Mouse (Mus musculus) B cell, adult 2 months (primary cell): ENCODE data around the gene Dctn3.
"Not testable (repeated sequence)": the region's sequence is repeated elsewhere in the genome, so short reads cannot be mapped to it uniquely, and the experiment has no call there.

Source experiments
- DNase-seq, 2 experiments: peaks; one replicate each; pipeline ENCODE4 v3.0.0; 2022

The Dctn3 gene

DNA sequence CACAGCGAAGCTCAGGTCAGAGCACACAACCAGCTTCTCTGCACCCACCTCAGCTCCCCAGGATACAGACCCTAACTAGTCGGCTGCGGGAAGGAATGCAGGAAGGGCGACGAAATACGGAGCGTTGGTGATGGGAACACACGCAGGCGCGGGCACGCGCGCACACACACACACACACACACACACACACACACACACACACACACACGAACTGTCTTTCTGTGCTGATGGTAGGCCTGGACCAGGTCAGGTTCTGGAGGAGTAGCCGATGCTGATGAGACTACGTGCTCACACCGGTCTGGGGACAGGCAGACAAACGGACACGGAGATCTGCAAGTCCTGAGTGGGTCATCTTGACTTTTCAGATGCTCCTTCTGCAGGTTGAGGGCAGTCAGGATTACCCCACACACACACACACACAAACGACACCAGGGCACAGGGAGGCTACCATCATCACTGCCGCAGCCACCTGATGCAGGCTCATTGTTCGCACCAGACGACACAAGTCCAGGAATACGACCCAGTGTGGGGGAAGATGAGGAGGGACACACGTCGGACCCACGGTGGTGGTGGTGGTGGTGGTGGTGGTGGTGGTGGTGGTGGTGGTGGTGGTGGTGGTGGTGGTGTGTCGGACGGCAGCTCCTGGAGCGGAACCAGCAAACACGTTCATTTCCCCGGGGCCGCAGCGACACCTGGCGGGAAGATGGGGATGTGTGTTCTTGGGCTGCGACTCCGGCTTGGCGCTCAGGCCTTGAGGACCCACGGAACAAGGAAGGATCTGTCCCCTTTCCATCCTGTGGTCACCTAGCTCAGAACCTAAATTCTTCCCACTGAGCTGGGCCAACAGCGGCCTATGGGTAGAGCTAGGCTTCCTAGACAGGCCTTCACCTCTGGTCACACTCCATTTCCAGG lies 25.8 kb downstream of the Dctn3 start, which contains the start of gene Cntfr:
Gene Cntfr, minus strand, starts transcription at position 160 of the 912 bp plus-strand sequence.
- DNase-seq, result peak; percentile 82 to 83

DNA sequence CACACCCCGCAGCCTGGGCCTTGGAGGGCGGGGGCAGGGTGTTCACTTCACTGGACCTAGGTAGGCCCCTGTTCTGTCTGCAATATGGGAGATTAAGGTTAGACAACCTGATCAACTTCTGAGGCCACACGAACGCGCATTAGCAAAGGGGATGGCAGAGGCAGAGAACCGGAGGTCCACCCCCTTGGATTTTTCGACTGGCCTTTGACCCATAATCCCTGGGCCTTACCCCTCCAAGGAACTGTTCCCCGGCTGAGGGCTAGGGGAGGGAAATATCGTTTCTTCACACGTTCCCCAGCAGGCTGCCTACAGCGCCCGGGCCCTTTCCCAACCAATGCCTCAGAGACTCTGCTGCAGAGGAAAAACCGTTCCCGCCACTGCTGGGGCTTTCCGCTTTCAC lies 26.5 kb downstream of the Dctn3 start:
- not testable (repeated sequence) for DNase-seq

- DNase-seq, result not testable (repeated sequence)
Observed at GRCm38 (mm10) chr4:41695800-41696199, 27.2 kb downstream of the Dctn3 start.

- DNase-seq, result not testable (repeated sequence)
Observed at GRCm38 (mm10) chr4:41693511-41693910, 29.5 kb downstream of the Dctn3 start.

DNA sequence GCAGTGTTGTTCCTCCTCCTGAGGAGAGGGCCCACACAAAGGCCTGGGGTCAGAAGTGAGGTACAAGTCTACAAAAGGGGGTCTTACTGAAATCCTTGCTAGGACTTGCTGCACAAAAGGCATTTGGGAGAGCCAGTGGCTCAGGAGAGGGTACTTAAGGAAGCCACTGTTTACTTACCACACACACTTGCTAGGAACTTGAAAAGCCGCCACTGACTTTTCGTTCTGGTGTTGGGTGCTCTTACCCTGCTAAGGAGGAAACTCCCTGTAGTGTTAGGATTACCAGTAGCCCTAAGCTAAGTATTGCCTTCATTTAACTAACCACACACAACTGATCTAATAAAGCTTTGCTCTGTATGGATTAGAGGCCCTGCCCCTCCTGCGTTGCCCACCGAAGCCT lies 33.0 kb downstream of the Dctn3 start:
- DNase-seq, result not testable (repeated sequence)

DNA sequence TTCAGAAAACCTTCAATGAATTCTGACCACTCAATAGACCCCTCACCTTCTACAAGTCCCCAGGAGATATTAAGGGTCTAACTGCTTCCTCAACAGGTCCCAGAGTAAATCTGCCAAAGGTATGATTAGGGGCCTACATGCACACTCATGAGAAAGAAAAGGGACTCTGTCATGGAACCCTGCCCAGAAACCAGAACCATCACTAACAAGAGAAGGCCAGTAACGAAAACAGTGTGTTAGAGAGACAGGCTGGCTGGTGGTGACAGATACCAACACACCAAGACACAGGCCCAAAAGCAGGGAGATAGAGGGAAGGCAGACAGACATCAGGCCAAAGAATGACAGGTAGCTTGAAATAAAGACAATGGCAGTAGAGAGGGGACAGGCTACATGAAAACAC lies 34.4 kb downstream of the Dctn3 start:
- DNase-seq, result not testable (repeated sequence)

DNA sequence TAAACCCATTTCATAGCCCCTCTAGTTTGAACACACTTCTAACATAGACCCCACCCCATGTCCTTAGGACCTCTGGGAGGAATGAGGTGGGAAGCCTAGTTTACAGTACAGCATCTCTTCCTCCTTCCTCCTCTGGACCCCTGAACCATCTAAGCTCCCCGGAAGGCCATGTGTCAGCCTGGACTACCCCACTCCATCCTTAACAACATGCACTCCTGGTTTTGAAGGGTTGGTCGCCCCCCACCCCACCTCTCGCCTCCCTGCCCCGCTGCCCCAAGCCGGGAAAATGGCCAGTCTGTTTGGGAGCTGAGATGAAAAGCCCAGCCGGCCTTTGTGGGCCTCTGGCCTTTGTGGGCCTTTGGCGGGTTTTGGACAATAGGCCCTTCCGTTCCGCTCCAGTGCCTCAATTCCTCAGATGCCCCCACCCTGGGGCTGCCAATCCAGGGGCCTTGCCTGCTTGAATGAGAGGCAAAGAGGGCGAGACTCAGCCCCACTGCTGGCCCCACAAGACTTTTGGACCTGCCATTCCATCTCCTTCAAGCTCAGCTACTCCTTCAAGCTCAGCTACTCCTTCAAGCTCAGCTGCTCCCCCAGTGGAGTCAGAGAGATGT lies 37.0 kb downstream of the Dctn3 start:
- not testable (repeated sequence) for DNase-seq

DNA sequence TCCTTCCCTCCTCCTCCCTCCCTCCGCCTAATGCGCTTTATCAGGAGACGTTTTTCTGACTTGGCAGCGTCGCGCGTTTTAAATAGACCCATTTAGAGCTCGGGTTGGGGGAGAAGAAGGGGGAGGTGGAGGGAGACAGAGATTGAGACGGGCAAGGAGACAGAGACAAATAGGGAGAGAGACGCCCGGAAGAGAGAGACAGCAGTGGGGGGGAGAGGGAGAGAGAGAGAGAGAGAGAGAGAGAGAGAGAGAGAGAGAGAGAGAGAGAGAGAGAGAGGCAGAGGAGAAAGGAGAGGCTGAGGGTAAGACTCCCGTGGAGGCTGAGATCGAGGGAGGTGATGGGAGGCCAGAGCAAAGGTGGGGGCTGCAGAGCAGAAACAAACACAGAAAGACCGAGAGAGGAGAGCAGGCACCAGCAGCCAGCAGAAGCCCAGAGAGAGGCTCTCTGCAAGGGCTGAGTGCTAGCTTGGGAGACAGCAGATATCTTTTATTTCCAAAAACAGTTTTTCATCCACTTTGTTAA lies 38.0 kb downstream of the Dctn3 start:
- DNase-seq, result not testable (repeated sequence)

DNA sequence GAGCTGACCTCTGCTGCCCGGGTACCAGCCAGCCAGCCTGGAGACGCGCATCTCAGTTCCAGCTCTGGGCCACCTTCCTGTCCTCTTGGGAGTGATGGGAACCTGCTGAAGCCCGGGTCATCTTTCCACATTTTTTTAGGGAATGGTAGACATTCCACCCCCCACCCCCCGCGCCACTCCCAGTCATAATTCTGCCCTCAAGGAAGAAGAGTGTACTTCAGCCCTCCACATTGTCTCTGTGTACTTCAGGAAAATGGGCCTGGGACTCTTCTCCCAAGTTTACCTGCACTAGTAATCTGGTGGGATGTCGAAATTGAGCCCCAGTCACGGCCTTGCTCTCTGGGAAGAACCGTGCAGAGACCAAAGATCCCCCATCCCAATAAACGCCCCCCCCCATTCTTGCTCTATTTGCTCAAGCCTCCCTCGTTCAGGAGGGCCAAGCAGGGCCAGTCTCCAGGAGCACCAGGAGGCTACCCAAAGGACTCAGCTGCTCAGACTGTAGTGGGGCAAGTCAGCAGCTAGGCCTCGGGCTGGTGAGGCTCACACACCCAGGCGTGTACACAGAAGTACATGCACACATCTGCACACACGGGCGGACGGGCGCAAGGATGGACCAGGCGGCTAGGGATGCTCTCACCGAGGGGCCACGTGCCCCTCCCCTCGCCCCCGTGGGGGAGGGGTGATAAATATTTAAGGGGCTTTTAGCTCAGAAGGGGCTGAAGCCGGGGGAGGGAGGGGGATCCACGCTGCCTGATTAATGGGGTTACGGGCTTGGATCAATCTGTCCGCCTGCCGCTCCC lies 38.6 kb downstream of the Dctn3 start:
- DNase-seq, result not testable (repeated sequence)

DNA sequence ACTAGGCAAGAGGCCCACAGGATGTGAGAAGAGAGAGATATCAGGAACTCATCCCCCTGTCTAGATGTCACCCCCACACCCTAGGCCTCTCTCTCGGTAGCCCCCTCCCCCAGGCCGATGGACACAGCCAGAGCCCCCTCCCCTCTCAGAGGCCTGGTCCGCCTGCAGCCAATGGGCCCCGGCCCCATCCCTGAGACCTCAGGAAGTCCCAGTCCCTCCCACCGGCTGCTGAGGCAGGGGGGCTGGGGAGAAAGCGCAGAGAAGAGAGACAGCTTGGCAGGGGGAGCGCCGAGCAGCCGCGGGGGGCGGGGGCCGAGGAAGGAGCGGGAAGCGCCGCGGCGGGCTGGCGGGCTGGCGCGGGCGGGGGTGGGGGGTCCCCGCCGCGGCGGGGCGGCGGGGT lies 39.7 kb downstream of the Dctn3 start:
- DNase-seq, result not testable (repeated sequence)

DNA sequence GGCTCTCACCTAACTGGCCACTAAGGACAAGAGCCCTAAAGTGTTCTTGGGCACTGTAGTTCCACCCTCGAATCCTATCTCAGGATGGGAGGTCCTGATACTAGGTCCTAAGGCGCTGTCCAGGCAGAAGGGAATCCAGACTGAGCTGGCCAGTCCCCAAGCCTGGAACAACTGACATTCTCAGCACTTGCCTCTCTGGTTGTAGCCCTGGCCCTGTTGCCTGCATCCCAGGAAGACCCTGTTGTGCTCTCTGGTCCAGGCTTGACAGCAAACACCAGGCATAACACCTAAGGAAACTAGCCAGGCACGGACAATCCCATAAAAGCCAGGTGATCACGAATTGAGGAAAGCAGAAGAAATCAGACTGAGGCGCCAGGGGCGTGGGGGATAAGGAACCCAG lies 40.2 kb downstream of the Dctn3 start:
- no peak for DNase-seq

- no peak for DNase-seq
Observed at GRCm38 (mm10) chr4:41681947-41682346, 41.0 kb downstream of the Dctn3 start.

GRCm38 (mm10) chr4:41681176-41681575 lies 41.8 kb downstream of the Dctn3 start:
- DNase-seq, result no peak

DNA sequence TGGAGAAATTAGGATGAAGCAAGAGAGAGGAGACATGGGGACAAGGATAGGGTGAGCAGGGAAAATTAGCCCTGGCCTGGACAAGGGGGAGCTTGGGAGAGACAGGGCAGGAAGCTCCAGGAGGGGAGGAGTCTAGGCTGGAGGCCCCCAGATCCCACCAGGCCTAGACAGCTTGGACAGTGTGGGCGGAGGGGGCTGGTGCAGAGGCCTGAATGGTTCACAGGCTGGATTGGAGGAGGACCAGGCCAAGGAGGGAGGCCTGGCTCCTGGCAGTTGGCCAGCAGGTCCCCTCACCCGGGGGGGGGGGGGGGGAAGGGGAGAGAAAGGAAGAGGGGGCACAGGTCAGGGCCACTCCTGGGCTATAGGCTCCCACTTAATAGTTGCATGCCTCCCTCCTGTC lies 43.7 kb downstream of the Dctn3 start:
- DNase-seq, result no peak

GRCm38 (mm10) chr4:41678863-41679262 lies 44.1 kb downstream of the Dctn3 start:
- DNase-seq, result no peak

- DNase-seq, result no peak
Observed at GRCm38 (mm10) chr4:41677006-41677629, 45.9 kb downstream of the Dctn3 start.

- DNase-seq, result no peak
Observed at GRCm38 (mm10) chr4:41676248-41677005, 46.5 kb downstream of the Dctn3 start.

GRCm38 (mm10) chr4:41673186-41673585 lies 49.8 kb downstream of the Dctn3 start:
- DNase-seq, result no peak

- DNase-seq, result no peak
Observed at GRCm38 (mm10) chr4:41672522-41672963, 50.4 kb downstream of the Dctn3 start.

DNA sequence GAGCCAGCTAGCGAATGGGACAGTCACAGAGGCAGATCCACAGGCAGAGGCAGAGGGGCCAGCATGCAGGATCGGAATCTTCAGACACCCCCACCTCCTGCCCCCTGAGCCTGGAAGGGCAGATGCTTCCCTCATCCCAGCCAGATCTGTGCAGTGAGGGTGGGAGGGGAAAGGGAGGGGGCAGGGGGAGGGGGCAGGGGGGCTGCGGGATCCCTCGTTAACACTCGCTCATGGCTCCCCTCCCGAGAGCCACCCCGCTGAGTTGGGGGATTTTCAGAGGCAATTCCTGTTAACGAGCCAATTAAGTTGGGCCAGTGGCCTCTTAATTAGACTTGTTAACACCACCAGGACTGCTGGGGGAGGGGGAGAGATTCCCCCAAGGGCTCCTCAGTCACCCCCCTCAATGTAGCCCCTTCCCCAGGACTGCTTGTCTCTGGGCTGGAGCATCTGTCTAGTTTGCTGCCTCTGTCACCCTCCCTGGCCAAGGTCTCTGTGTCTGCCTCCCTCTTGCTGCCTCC lies 50.9 kb downstream of the Dctn3 start:
- no peak for DNase-seq

GRCm38 (mm10) chr4:41671500-41671899 lies 51.5 kb downstream of the Dctn3 start:
- DNase-seq, result no peak
